Mouse (Mus musculus): ENCODE measurements at regions not wholly inside any gene's neighbourhood (a gene's known extent, or its start where the extent isn't known, plus 50 kb on each side); places are given as distances from the start of the nearest gene placed in this dataset.

DNA sequence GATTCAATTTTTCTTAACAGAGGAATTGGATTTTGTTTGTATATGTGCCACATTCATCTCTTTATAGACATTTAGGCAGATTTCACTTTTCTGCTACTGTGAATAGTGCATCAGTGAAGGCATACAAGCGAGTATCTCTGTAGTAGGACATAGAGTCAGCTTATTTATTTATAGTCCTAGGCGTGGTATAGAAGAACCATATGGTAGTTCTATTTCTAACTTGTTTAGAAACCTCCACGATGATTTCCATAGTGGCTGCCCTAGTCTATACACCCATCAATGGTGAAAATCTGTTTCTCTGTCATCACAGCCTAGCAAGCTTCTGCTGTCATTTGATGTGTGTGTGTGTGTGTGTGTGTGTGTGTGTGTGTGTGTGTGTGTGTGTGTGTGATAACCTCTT, 387.6 kb downstream of the Kctd12 start:
- H3K27me3 ChIP-seq (ENCODE audit: control insufficient read depth, insufficient read depth, low read length): no peaks in the 10 kb centered on the region
- H3K4me2 ChIP-seq (ENCODE audit: low read depth, low read length): no peak overlapping the region
- no peak overlapping the region for H3K4me3 ChIP-seq (ENCODE audit: low read depth, low read length)
- ATAC-seq (replicated peaks; ENCODE audit: insufficient number of reproducible peaks, low FRiP score, low TSS enrichment, low read depth) (no peak), DNase-seq (ENCODE audit: low spot score) (no peak)
- no peak overlapping the region for H3K27ac ChIP-seq (replicated peaks; ENCODE audit: low read depth, low read length)
- no peaks in the 10 kb centered on the region for H3K9me3 ChIP-seq (replicated peaks; ENCODE audit: control insufficient read depth, low read length)
- no peak overlapping the region for H3K9ac ChIP-seq (replicated peaks; ENCODE audit: low read length)
- no peaks in the 10 kb centered on the region for H3K4me1 ChIP-seq (ENCODE audit: control insufficient read depth, insufficient read depth, low read length)
- H3K36me3 ChIP-seq (replicated peaks; ENCODE audit: control insufficient read depth, insufficient read depth, low read depth, low read length): no peaks in the 10 kb centered on the region
- 89% methylated on average over 3 of the region's 3 CpGs for WGBS

DNA sequence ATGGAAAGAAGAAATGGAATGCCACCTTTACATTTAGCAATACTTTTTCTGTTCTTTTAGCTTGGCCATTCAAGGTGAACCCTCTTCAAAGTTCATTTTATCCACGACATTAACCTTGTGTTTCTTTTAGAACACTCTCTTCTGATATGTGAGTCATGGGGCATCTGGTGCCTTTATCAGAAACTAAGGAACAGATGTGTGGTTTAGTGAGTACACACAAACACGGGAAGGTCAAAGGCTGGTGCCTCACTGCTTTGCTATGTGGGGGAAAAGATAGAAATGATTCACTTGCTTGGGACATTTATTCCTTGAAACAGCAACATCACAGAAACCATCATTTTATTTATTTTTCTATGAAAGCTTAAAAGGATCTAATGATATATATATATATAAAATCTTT, 428.7 kb downstream of the Kctd12 start:
- H3K4me1 ChIP-seq (ENCODE audit: control insufficient read depth, insufficient read depth, low read length): no peaks in the 10 kb centered on the region
- no peaks in the 10 kb centered on the region for H3K36me3 ChIP-seq (replicated peaks; ENCODE audit: control insufficient read depth, insufficient read depth, low read depth, low read length)
- H3K27ac ChIP-seq (replicated peaks; ENCODE audit: low read depth, low read length): no peak overlapping the region
- 55% methylated on average over 2 of the region's 2 CpGs for WGBS
- H3K9me3 ChIP-seq (replicated peaks; ENCODE audit: control insufficient read depth, low read length): no peaks in the 10 kb centered on the region
- H3K27me3 ChIP-seq (ENCODE audit: control insufficient read depth, insufficient read depth, low read length): no peaks in the 10 kb centered on the region
- H3K9ac ChIP-seq (replicated peaks; ENCODE audit: low read length): no peak overlapping the region
- DNase-seq (ENCODE audit: low spot score) (no peak), ATAC-seq (replicated peaks; ENCODE audit: insufficient number of reproducible peaks, low FRiP score, low TSS enrichment, low read depth) (no peak)
- no peak overlapping the region for H3K4me2 ChIP-seq (ENCODE audit: low read depth, low read length)
- no peak overlapping the region for H3K4me3 ChIP-seq (ENCODE audit: low read depth, low read length)

GRCm38 (mm10) chr14:102552598-102552997, 429.8 kb downstream of the Kctd12 start:
- no peak for ATAC-seq (replicated peaks; ENCODE audit: insufficient number of reproducible peaks, low FRiP score, low TSS enrichment, low read depth)
- WGBS: 81% methylated on average over 2 of the region's 2 CpGs
- Histone ChIP-seq H3K4me1 (ENCODE audit: control insufficient read depth, insufficient read depth, low read length) (no peaks in the 10 kb centered on the region), H3K36me3 (replicated peaks; ENCODE audit: control insufficient read depth, insufficient read depth, low read depth, low read length) (no peaks in the 10 kb centered on the region), H3K27ac (replicated peaks; ENCODE audit: low read depth, low read length) (no peak overlapping the region), H3K4me2 (ENCODE audit: low read depth, low read length) (no peak overlapping the region), H3K9ac (replicated peaks; ENCODE audit: low read length) (no peak overlapping the region), H3K4me3 (ENCODE audit: low read depth, low read length) (no peak overlapping the region), H3K9me3 (replicated peaks; ENCODE audit: control insufficient read depth, low read length) (no peaks in the 10 kb centered on the region), H3K27me3 (ENCODE audit: control insufficient read depth, insufficient read depth, low read length) (no peaks in the 10 kb centered on the region)
- no peak for DNase-seq (ENCODE audit: low spot score)

- no peak overlapping the region for H3K27ac ChIP-seq (replicated peaks; ENCODE audit: low read depth, low read length)
- no peaks in the 10 kb centered on the region for H3K4me1 ChIP-seq (ENCODE audit: control insufficient read depth, insufficient read depth, low read length)
- ATAC-seq (replicated peaks; ENCODE audit: insufficient number of reproducible peaks, low FRiP score, low TSS enrichment, low read depth): no peak
- H3K4me3 ChIP-seq (ENCODE audit: low read depth, low read length): no peak overlapping the region
- H3K9ac ChIP-seq (replicated peaks; ENCODE audit: low read length): no peak overlapping the region
- DNase-seq (ENCODE audit: low spot score): no peak
- no peaks in the 10 kb centered on the region for H3K36me3 ChIP-seq (replicated peaks; ENCODE audit: control insufficient read depth, insufficient read depth, low read depth, low read length)
- H3K27me3 ChIP-seq (ENCODE audit: control insufficient read depth, insufficient read depth, low read length): no peaks in the 10 kb centered on the region
- 86% methylated on average over 9 of the region's 9 CpGs for WGBS
- no peak overlapping the region for H3K4me2 ChIP-seq (ENCODE audit: low read depth, low read length)
- no peaks in the 10 kb centered on the region for H3K9me3 ChIP-seq (replicated peaks; ENCODE audit: control insufficient read depth, low read length)
Observed at GRCm38 (mm10) chr14:102524894-102525577, 457.4 kb downstream of the Kctd12 start.

DNA sequence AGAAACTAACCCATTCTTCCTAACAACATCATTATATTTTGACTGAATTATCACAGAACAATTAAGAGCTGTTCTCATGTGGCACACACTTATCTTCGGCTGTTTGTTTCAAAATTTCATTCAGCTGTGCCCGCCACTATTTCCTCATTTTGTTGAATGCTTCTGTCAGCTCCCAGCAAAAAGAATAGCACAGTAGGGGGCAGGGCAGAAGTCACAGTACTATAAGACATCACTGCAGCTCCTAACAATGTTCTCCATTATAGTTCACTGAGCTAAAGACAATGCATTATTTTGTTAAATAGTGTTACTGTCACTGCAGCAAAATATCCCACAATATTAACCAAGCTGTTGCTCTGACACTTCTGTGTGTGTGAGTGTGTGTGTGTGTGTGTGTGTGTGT, 465.7 kb downstream of the Kctd12 start:
- Histone ChIP-seq H3K36me3 (replicated peaks; ENCODE audit: control insufficient read depth, insufficient read depth, low read depth, low read length) (no peaks in the 10 kb centered on the region), H3K4me1 (ENCODE audit: control insufficient read depth, insufficient read depth, low read length) (no peaks in the 10 kb centered on the region), H3K27ac (replicated peaks; ENCODE audit: low read depth, low read length) (no peak overlapping the region), H3K4me3 (ENCODE audit: low read depth, low read length) (no peak overlapping the region), H3K9ac (replicated peaks; ENCODE audit: low read length) (no peak overlapping the region), H3K4me2 (ENCODE audit: low read depth, low read length) (no peak overlapping the region), H3K27me3 (ENCODE audit: control insufficient read depth, insufficient read depth, low read length) (no peaks in the 10 kb centered on the region), H3K9me3 (replicated peaks; ENCODE audit: control insufficient read depth, low read length) (no peaks in the 10 kb centered on the region)
- no peak for DNase-seq (ENCODE audit: low spot score)
- WGBS: 10% methylated on average over 2 of the region's 2 CpGs
- no peak for ATAC-seq (replicated peaks; ENCODE audit: insufficient number of reproducible peaks, low FRiP score, low TSS enrichment, low read depth)

- H3K4me1 ChIP-seq (ENCODE audit: control insufficient read depth, insufficient read depth, low read length): no peaks in the 10 kb centered on the region
- H3K27ac ChIP-seq (replicated peaks; ENCODE audit: low read depth, low read length): no peak overlapping the region
- H3K36me3 ChIP-seq (replicated peaks; ENCODE audit: control insufficient read depth, insufficient read depth, low read depth, low read length): no peaks in the 10 kb centered on the region
- no peaks in the 10 kb centered on the region for H3K9me3 ChIP-seq (replicated peaks; ENCODE audit: control insufficient read depth, low read length)
- H3K27me3 ChIP-seq (ENCODE audit: control insufficient read depth, insufficient read depth, low read length): no peaks in the 10 kb centered on the region
- ATAC-seq (replicated peaks; ENCODE audit: insufficient number of reproducible peaks, low FRiP score, low TSS enrichment, low read depth) (no peak), DNase-seq (ENCODE audit: low spot score) (no peak)
- H3K4me2 ChIP-seq (ENCODE audit: low read depth, low read length): no peak overlapping the region
- 55% methylated on average over 2 of the region's 2 CpGs for WGBS
- H3K4me3 ChIP-seq (ENCODE audit: low read depth, low read length): no peak overlapping the region
- no peak overlapping the region for H3K9ac ChIP-seq (replicated peaks; ENCODE audit: low read length)
Observed at GRCm38 (mm10) chr14:102514527-102514926, 467.9 kb downstream of the Kctd12 start.

- WGBS: 74% methylated on average over 3 of the region's 3 CpGs
- H3K4me2 ChIP-seq (ENCODE audit: low read depth, low read length): no peak overlapping the region
- no peaks in the 10 kb centered on the region for H3K27me3 ChIP-seq (ENCODE audit: control insufficient read depth, insufficient read depth, low read length)
- no peak overlapping the region for H3K27ac ChIP-seq (replicated peaks; ENCODE audit: low read depth, low read length)
- H3K9me3 ChIP-seq (replicated peaks; ENCODE audit: control insufficient read depth, low read length): no peaks in the 10 kb centered on the region
- no peak overlapping the region for H3K4me3 ChIP-seq (ENCODE audit: low read depth, low read length)
- no peak for ATAC-seq (replicated peaks; ENCODE audit: insufficient number of reproducible peaks, low FRiP score, low TSS enrichment, low read depth)
- no peaks in the 10 kb centered on the region for H3K4me1 ChIP-seq (ENCODE audit: control insufficient read depth, insufficient read depth, low read length)
- H3K9ac ChIP-seq (replicated peaks; ENCODE audit: low read length): no peak overlapping the region
- no peaks in the 10 kb centered on the region for H3K36me3 ChIP-seq (replicated peaks; ENCODE audit: control insufficient read depth, insufficient read depth, low read depth, low read length)
- DNase-seq (ENCODE audit: low spot score): no peak
Observed at GRCm38 (mm10) chr14:102512651-102513050, 469.8 kb downstream of the Kctd12 start.

GRCm38 (mm10) chr14:102511691-102512383, 470.6 kb downstream of the Kctd12 start:
- Histone ChIP-seq H3K9ac (replicated peaks; ENCODE audit: low read length) (no peak overlapping the region), H3K4me1 (ENCODE audit: control insufficient read depth, insufficient read depth, low read length) (no peaks in the 10 kb centered on the region), H3K9me3 (replicated peaks; ENCODE audit: control insufficient read depth, low read length) (no peaks in the 10 kb centered on the region), H3K27me3 (ENCODE audit: control insufficient read depth, insufficient read depth, low read length) (no peaks in the 10 kb centered on the region), H3K36me3 (replicated peaks; ENCODE audit: control insufficient read depth, insufficient read depth, low read depth, low read length) (no peaks in the 10 kb centered on the region), H3K4me3 (ENCODE audit: low read depth, low read length) (no peak overlapping the region), H3K27ac (replicated peaks; ENCODE audit: low read depth, low read length) (peak overlapping the region; percentile 28; the same call in 1 of the 2 replicates), H3K4me2 (ENCODE audit: low read depth, low read length) (no peak overlapping the region)
- DNase-seq (ENCODE audit: low spot score) (peak; percentile 90), ATAC-seq (replicated peaks; ENCODE audit: insufficient number of reproducible peaks, low FRiP score, low TSS enrichment, low read depth) (no peak)
- 29% methylated on average over 7 of the region's 7 CpGs for WGBS
